Mouse (Mus musculus) midbrain, embryonic 12.5 days (tissue): ENCODE data around the gene Prpsap1. TPM values are rescaled to one million over a fixed set of nuclear protein-coding genes. Genes with fewer than 3 reads are reported as not detected.
"Not testable (repeated sequence)": the region's sequence is repeated elsewhere in the genome, so short reads cannot be mapped to it uniquely, and the experiment has no call there.

Source experiments
- ATAC-seq: fragments of 200-750 bp; cut with Nextera tagmentation; 2 replicates; pipeline ENCODE4 v1.8.0; 2017; ENCODE audit warnings: low read depth, moderate TSS enrichment, moderate library complexity; ENCODE audit not compliant: low FRiP score
- H3K27ac ChIP-seq: fragments of 300-500 bp; sonication (generic); replicated peaks from 2 replicates; pipeline ENCODE4 v1.5.1; 2016; ENCODE audit warnings: mild to moderate bottlenecking
- H3K27me3 ChIP-seq: fragments of 300-500 bp; sonication (generic); 2 replicates; pipeline ENCODE4 v1.6.1; 2016; ENCODE audit warnings: mild to moderate bottlenecking
- H3K36me3 ChIP-seq: fragments of 300-500 bp; sonication (generic); 2 replicates; pipeline ENCODE4 v1.6.1; 2016
- H3K4me1 ChIP-seq: fragments of 300-500 bp; sonication (generic); 2 replicates; pipeline ENCODE4 v1.6.1; 2016
- H3K4me2 ChIP-seq: fragments of 300-500 bp; sonication (generic); replicated peaks from 2 replicates; pipeline ENCODE4 v1.6.1; 2016; ENCODE audit warnings: mild to moderate bottlenecking, moderate library complexity
- H3K4me3 ChIP-seq: fragments of 300-500 bp; sonication (generic); 2 replicates; pipeline ENCODE4 v1.5.1; 2016; ENCODE audit warnings: mild to moderate bottlenecking
- H3K9ac ChIP-seq: fragments of 300-500 bp; sonication (generic); replicated peaks from 2 replicates; pipeline ENCODE4 v1.6.1; 2016; ENCODE audit warnings: mild to moderate bottlenecking, moderate library complexity
- H3K9me3 ChIP-seq: fragments of 300-500 bp; sonication (generic); 2 replicates; pipeline ENCODE4 v1.6.1; 2016; ENCODE audit warnings: mild to moderate bottlenecking
- WGBS: fragments of 180-500 bp; shearing (Covaris S2); methylation state at CpG from one replicate; pipeline ENCODE4 v1.1.7; 2016; 5-methylcytosine and 5-hydroxymethylcytosine counted together
- polyA plus RNA-seq: library from polyadenylated mRNA; unstranded; fragments of >200 nt; fragmentation: Nextera tagmentation; extraction: Ambion mirVana; gene quantifications from 2 replicates; pipeline ENCODE4 v1.2.1, GENCODE M21; 2016

Gene Prpsap1
- polyA plus RNA-seq, 1 experiment from 2014 or later, result 183 TPM

DNA sequence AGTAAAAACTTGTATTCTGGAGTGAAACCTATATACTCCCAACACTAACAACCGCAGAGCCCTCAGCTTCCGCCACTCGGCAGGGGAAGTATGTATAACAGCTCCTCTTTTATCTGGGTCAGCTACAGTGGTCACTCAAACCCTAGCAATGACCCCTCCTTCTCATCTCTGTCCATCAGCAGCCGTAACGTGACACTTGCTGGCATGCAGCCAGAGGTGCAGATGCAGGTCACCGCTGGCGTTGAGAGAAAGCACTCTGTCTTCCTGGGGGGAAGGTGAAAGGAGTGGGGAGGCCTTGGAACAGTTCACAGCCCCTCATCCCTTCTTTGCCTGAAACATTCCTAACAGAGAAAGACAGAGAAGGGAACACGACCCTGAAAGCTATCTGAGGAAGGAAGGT, 14.2 kb downstream of the Prpsap1 start:
- no peaks in the 10 kb centered on the region for H3K9me3 ChIP-seq
- no peak overlapping the region for H3K4me2 ChIP-seq
- WGBS, result 72% methylated on average over 8 of the region's 8 CpGs
- H3K4me3 ChIP-seq, result no peak overlapping the region
- H3K4me1 ChIP-seq, result no peaks in the 10 kb centered on the region
- peaks cover 96% of the 10 kb centered on the region for H3K36me3 ChIP-seq
- ATAC-seq, result no peak
- no peaks in the 10 kb centered on the region for H3K27me3 ChIP-seq
- no peak overlapping the region for H3K27ac ChIP-seq
- H3K9ac ChIP-seq, result no peak overlapping the region

DNA sequence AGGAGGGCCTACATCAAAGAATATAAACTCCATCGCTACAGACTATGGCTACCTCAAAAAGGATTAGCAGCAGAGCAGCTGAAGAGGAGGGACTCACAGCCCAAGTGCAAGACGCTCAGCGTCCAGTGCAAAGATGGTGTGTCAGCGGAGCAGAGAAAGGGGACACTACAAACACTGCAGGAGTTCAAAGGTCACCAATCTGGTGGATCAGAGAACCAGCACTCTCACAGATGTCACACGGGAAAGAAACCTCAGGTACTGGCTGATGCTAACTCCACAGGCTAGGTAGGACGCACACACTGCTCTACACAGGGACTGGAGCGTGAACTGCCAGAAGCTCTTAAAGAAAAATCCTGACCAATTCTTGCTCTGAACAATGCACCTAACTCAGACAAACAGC, 15.0 kb downstream of the Prpsap1 start:
- Histone ChIP-seq H3K4me2 (no peak overlapping the region), H3K4me1 (no peaks in the 10 kb centered on the region), H3K27ac (no peak overlapping the region), H3K9ac (no peak overlapping the region), H3K9me3 (no peaks in the 10 kb centered on the region), H3K27me3 (no peaks in the 10 kb centered on the region), H3K4me3 (no peak overlapping the region), H3K36me3 (peaks cover 95% of the 10 kb centered on the region)
- ATAC-seq, result no peak
- WGBS, result 75% methylated on average over 7 of the region's 7 CpGs

DNA sequence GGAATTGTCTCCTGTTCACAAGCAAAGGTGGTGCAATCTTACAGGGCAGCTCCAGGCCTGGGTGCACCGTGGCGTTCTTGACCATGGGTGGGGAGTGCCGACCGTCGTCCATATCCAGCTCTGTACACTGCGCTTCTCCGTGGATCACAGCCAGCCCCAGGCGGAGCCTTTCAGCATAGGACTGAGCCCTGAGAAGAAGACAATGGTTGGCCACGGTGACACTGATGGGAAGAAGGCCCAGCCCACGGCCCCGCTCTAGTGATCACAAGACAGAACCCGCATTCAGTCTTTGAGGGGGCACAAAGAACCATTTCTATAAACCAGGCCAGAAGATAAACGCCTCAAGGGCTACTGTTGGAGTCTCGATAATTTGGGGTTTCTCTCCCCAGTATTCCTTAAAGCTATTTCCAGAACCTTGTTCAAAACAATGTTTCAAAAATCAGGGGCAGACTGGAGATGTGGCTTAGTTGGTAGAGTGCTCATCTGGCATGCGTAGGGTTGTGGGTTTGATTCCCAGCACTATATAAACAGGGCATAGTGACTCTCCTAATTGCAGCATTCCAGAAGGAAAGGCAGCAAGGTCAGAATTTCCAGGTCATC, 16.7 kb downstream of the Prpsap1 start:
- WGBS, result 80% methylated on average over 15 of the region's 15 CpGs
- H3K27ac ChIP-seq, result no peak overlapping the region
- H3K4me3 ChIP-seq, result no peak overlapping the region
- no peaks in the 10 kb centered on the region for H3K9me3 ChIP-seq
- no peak for ATAC-seq
- H3K4me1 ChIP-seq, result no peaks in the 10 kb centered on the region
- no peak overlapping the region for H3K4me2 ChIP-seq
- H3K27me3 ChIP-seq, result no peaks in the 10 kb centered on the region
- no peak overlapping the region for H3K9ac ChIP-seq
- H3K36me3 ChIP-seq, result peaks cover 99% of the 10 kb centered on the region

DNA sequence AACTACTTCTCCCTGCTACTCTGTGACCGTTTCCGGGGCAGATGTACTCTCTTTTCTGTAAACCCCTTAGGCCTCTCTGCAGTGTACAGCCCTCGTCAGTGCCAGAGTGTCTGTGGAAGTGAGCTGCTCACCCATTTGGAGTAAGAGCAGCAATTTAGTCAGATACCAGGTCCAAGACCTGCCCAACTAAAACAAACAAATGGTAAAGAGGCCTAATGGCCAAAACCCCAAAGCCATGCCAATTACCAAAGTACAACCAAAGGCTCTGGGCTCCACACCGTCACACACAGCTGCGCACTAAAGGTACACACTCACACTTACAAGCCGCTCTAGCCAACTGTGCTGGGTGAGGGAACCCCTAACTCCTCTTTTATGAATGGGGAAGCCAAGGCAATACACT, 17.3 kb downstream of the Prpsap1 start:
- WGBS, result 92% methylated on average over 6 of the region's 6 CpGs

DNA sequence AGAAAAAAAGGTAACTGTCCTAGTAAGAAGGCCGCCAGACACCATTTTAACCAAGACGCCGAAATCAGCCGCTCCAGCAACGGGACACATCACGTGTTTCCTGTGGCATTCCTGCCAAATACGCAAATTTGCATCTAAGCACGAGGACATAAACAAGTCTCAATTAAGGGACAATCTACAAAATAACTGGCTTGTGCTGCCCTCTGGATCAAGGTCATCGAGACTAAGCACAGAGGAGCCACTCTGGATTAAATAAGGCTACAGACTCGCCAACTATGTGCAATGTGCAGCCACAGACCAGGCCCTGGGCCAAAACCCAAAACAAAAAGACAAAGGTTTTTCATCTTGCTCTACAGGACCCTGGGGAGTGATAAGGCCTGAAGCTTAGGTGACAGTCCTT, 18.0 kb downstream of the Prpsap1 start:
- Histone ChIP-seq H3K9me3 (no peaks in the 10 kb centered on the region), H3K36me3 (peaks cover 99% of the 10 kb centered on the region), H3K27me3 (no peaks in the 10 kb centered on the region), H3K9ac (no peak overlapping the region), H3K4me1 (no peaks in the 10 kb centered on the region), H3K4me3 (no peak overlapping the region), H3K4me2 (no peak overlapping the region), H3K27ac (no peak overlapping the region)
- WGBS, result 94% methylated on average over 10 of the region's 10 CpGs
- ATAC-seq, result no peak

More for the DNA sequence above, 17.3 kb downstream of the Prpsap1 start:
- no peak for ATAC-seq
- no peak overlapping the region for H3K4me2 ChIP-seq
- H3K27ac ChIP-seq, result no peak overlapping the region
- H3K4me3 ChIP-seq, result no peak overlapping the region
- H3K9me3 ChIP-seq, result no peaks in the 10 kb centered on the region
- H3K36me3 ChIP-seq, result peaks cover 99% of the 10 kb centered on the region
- H3K9ac ChIP-seq, result no peak overlapping the region
- no peaks in the 10 kb centered on the region for H3K27me3 ChIP-seq
- no peaks in the 10 kb centered on the region for H3K4me1 ChIP-seq

DNA sequence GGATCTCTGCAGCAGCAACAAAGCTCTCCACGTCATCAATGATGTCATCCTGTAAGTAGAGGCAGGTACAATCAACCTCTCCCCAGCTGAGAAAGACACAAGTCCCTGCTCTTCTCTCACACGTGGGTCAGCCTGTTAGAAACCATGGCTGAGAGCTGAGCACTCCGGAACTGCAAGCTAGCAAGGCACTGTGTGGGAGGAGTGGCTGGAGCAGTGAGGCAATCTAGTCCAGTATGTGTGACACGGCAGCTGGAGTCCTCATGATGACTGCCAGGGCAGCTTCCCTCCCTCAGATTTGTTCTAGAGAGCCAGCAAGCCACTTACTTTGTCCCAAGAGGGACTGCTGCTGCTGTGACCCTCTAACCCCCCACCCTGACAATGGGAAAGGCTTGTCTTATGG, 21.7 kb downstream of the Prpsap1 start:
- 86% methylated on average over 4 of the region's 4 CpGs for WGBS
- ATAC-seq, result no peak
- no peaks in the 10 kb centered on the region for H3K27me3 ChIP-seq
- no peaks in the 10 kb centered on the region for H3K9me3 ChIP-seq
- H3K27ac ChIP-seq, result no peak overlapping the region
- no peak overlapping the region for H3K9ac ChIP-seq
- no peak overlapping the region for H3K4me3 ChIP-seq
- H3K36me3 ChIP-seq, result peaks cover 76% of the 10 kb centered on the region
- no peak overlapping the region for H3K4me2 ChIP-seq
- no peaks in the 10 kb centered on the region for H3K4me1 ChIP-seq

DNA sequence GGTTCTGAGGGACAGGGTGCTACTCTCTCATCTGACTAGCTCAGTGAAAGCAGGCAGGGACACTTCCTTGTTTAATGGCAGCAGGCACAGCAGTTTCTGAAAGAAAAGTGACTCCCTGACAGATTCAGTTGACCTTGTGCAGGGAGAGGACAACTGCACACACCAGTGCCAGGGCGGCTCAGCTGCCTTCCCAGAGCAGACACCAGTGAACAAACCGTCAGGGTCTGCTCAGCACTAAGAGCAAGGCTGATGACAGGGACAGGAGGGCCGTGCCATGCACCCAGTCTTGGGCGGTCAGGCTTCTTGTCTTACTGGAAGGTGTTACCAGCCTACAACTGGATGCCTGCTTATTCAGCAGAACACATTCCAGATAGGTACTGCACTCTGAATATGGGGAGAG, 23.1 kb downstream of the Prpsap1 start:
- H3K9me3 ChIP-seq, result no peaks in the 10 kb centered on the region
- H3K4me3 ChIP-seq, result no peak overlapping the region
- no peak overlapping the region for H3K27ac ChIP-seq
- H3K9ac ChIP-seq, result no peak overlapping the region
- 95% methylated on average over 4 of the region's 4 CpGs for WGBS
- ATAC-seq, result no peak
- no peaks in the 10 kb centered on the region for H3K4me1 ChIP-seq
- H3K4me2 ChIP-seq, result no peak overlapping the region
- no peaks in the 10 kb centered on the region for H3K27me3 ChIP-seq
- H3K36me3 ChIP-seq, result peaks cover 63% of the 10 kb centered on the region

DNA sequence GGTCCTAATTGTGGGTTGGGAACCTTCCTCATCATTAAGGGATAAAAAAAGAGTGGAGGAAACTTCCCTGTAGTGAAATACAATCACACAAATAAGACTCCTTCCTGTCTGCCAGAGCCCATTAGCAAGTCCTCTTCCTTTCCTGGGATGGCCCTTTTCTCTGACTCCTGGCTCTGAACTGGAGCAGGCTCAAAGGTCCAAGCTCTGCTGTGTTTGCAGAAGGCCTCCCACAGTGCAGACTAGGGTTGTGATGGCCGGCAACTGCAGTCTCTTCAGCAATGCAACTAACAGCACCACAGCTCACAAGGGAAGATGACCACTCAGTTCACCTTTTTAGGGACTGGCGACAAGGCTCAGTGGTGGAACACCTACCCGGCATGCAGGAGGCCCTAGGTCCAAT, 23.8 kb downstream of the Prpsap1 start:
- WGBS, result 92% methylated on average over 3 of the region's 3 CpGs
- no peak for ATAC-seq
- peaks cover 56% of the 10 kb centered on the region for H3K36me3 ChIP-seq

DNA sequence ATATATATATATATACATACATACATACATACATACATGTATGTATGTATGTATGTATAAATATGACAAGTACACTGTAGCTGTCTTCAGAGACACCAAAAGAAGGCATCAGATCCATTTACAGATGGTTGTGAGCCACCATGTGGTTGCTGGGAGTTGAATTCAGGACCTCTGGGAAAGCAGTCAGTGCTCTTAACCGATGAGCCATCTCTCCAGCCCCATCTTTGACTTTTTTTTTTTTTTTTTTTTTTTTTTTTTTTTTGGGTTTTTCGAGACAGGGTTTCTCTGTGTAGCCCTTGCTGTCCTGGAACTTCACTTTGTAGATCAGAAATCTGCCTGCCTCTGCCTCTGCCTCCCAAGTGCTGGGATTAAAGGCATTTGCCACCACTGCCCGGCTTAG, 25.7 kb downstream of the Prpsap1 start:
- H3K4me2 ChIP-seq, H3K4me3 ChIP-seq, H3K9ac ChIP-seq, H3K4me1 ChIP-seq, H3K27ac ChIP-seq, H3K27me3 ChIP-seq, H3K9me3 ChIP-seq, ATAC-seq: not testable (repeated sequence)
- peaks cover 38% of the 10 kb centered on the region for H3K36me3 ChIP-seq
- WGBS, result 81% methylated on average over 3 of the region's 3 CpGs

More for the DNA sequence above, 23.8 kb downstream of the Prpsap1 start:
- Histone ChIP-seq H3K4me3 (no peak overlapping the region), H3K4me1 (no peaks in the 10 kb centered on the region), H3K27ac (no peak overlapping the region), H3K9me3 (no peaks in the 10 kb centered on the region), H3K9ac (no peak overlapping the region), H3K4me2 (no peak overlapping the region), H3K27me3 (no peaks in the 10 kb centered on the region; the same call in 1 of the 2 replicates)

DNA sequence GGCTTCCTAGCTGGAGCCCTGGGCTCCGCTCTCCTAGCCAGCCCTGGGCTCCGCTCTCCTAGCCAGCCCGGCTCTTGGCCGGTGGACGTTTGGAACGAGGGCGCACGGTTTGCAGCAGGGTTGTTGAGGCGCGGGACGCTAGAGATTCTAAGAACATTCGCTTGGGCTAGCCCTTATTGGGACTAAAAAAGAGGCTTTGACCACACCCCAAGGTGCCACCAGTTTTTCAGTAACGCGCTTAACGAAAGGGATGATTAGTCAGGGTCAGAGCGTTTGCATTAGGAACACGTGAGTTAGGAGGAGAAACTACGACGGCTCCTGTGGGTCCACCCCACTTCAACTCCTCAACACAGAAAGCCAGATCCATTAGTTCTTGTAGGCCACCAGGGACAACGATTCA, 27.9 kb downstream of the Prpsap1 start, which contains the start of gene Qrich2:
Gene Qrich2 (minus strand): TSS at position 101 of the 400 bp plus-strand sequence.
- no peak within 1 kb of the TSS for H3K9ac ChIP-seq
- WGBS, result 67% methylated on average over 20 of the region's 20 CpGs
- H3K9me3 ChIP-seq, result no peaks in the 10 kb centered on the region

DNA sequence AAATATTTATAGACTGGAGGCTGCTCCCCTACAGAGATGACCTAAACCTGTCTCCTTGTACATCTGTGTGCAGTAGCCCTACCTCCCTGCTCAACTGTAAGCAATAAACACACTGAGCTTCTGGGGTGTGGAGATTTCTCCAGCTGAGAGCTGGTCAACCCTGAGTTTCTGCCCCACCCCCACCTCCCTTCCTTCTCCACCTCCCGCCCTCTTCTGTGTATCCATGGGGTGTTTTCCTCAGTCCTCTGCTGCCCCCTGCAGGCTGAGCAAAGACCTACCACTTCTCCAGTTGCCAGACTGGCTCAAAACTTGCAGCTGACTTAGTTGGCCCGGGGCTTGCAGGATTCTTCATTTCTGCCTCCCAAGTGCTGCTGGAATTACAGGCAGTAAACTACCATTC, 30.2 kb downstream of the Prpsap1 start:
- Histone ChIP-seq H3K27me3 (no peaks in the 10 kb centered on the region; the same call in 1 of the 2 replicates), H3K4me1 (peaks cover 4% of the 10 kb centered on the region; the same call in 1 of the 2 replicates), H3K9me3 (no peaks in the 10 kb centered on the region), H3K4me2 (no peak overlapping the region), H3K9ac (no peak overlapping the region), H3K36me3 (no peaks in the 10 kb centered on the region), H3K4me3 (no peak overlapping the region), H3K27ac (no peak overlapping the region)
- peak; percentile 49; the same call in 1 of the 2 replicates for ATAC-seq
- 10% methylated on average over 2 of the region's 2 CpGs for WGBS

More for the DNA sequence above, 27.9 kb downstream of the Prpsap1 start, which contains the start of gene Qrich2:
- no peak for ATAC-seq
- Histone ChIP-seq H3K27ac (no peak within 1 kb of the TSS), H3K27me3 (no peaks in the 10 kb centered on the region; the same call in 1 of the 2 replicates), H3K4me3 (no peak within 1 kb of the TSS), H3K4me2 (no peak within 1 kb of the TSS), H3K4me1 (peaks cover 4% of the 10 kb centered on the region; the same call in 1 of the 2 replicates), H3K36me3 (peaks cover 16% of the 10 kb centered on the region)

DNA sequence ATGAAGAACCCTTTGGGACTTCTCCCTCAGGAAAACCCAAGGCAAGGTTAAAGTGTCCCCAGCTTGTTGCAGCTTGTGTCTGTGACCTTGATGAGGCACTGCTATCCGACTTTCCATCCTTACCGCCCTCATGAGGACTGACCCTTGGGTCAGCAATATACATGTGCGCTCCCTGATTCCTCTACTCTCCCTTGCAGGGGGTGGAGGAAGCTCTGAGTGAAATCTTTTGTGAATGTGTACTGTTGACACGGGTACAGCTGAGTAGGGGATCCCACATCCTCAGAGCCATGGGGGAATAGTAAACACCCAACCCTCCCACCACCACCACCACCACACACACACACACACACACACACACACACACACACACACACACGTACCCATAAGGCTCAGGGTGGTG, 30.7 kb downstream of the Prpsap1 start:
- Histone ChIP-seq H3K4me1 (peaks cover 4% of the 10 kb centered on the region; the same call in 1 of the 2 replicates), H3K9me3 (no peaks in the 10 kb centered on the region), H3K27ac (no peak overlapping the region), H3K4me2 (no peak overlapping the region), H3K36me3 (no peaks in the 10 kb centered on the region), H3K4me3 (no peak overlapping the region), H3K9ac (no peak overlapping the region), H3K27me3 (no peaks in the 10 kb centered on the region; the same call in 1 of the 2 replicates)
- no peak for ATAC-seq
- WGBS, result 62% methylated on average over 5 of the region's 5 CpGs

DNA sequence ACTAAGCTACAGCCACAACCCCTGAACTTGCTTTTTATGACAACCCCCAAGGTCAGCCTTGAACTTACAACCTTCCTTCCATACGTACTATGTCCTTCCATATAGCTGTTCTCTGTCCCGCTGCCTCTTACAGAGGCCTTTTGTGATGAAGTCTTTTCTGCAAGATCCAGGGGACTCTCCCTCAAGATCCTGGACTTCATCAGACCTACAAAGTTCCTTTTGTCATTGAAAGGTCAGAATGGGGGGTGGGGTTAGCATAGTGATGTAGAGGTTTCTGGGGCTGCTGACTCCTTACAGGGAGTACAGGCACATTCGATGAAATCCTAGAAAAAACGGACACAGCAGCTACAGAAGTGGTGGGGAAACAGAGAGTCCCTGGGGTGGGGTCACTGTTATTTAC, 34.2 kb downstream of the Prpsap1 start:
- Histone ChIP-seq H3K27ac (no peak overlapping the region), H3K4me3 (no peak overlapping the region), H3K36me3 (no peaks in the 10 kb centered on the region), H3K4me2 (no peak overlapping the region), H3K4me1 (peaks cover 4% of the 10 kb centered on the region; the same call in 1 of the 2 replicates), H3K9ac (no peak overlapping the region), H3K27me3 (0 out of 2 replicates have a peak, but pooled peaks cover 7% of the 10 kb centered on the region), H3K9me3 (no peaks in the 10 kb centered on the region)
- no peak for ATAC-seq
- WGBS, result 58% methylated on average over 4 of the region's 4 CpGs
